Mouse (Mus musculus) mouse embryonic stem cell (cell line): ENCODE results near the gene 9130213A22Rik.

ENCODE experiments used
- in situ Hi-C, 2 experiments: fragments of 300-500 bp; cut with MboI; formaldehyde crosslinking; loops; 1 replicate in 1 of 2; 3 replicates in 1 of 2; pipeline ENCODE4 v1.14.3; 2019 to 2020; ENCODE audit warnings: low sequenced_read_pairs in 2 of 2, low pct_unique_long_range_greater_than_20kb in 1 of 2, mixed read lengths in 1 of 2; ENCODE audit not compliant: unreplicated experiment in 1 of 2

9130213A22Rik gene

GRCm38 (mm10) chr11:69125041-69125851, 2.9 kb upstream of the 9130213A22Rik start:
- in situ Hi-C loops: no loop called here

- in situ Hi-C loops: no loop called here
Measured at GRCm38 (mm10) chr11:69124498-69124847, 2.1 kb upstream of the 9130213A22Rik start.

DNA sequence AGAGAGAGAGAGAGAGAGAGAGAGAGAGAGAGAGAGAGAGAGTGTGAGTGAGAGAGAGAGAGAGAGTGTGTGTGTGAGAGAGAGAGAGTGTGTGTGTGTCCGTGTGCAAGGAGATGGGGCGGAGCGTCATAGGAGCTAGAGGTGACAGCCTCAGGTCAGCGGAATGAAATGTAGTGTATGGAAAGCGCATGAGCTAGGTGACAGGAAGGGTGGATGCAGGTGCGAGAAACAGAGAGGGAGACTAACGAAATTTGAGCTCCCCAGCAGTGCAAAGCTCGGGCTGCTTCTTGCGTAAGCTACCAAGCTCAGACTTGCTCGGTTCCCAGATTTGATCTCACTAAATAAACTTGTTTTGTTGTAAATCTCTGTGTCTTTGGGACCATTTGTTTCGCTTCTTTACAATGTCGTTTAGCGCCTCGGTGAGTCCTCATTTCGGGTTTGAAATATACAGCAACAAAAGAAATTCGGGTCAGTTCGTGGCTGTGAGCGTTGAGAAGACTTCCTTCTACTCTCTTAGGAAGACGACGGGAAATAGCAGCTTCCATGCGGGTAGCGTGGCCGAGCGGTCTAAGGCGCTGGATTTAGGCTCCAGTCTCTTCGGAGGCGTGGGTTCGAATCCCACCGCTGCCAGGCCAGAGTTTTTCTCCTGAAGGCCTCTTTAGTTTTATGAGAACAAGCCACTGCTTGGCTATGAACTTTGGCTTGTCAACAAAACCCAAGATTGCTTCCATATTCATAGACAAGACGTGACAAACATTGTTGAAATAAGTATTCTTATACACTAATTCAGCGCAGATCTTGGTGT, 1.5 kb upstream of the 9130213A22Rik start:
- in situ Hi-C loops: no loop called here

GRCm38 (mm10) chr11:69123056-69123692, 785 bp upstream of the 9130213A22Rik start:
- in situ Hi-C loops: no loop called here

GRCm38 (mm10) chr11:69121741-69122335, 551 bp downstream of the 9130213A22Rik start:
- in situ Hi-C loops: no loop called here

DNA sequence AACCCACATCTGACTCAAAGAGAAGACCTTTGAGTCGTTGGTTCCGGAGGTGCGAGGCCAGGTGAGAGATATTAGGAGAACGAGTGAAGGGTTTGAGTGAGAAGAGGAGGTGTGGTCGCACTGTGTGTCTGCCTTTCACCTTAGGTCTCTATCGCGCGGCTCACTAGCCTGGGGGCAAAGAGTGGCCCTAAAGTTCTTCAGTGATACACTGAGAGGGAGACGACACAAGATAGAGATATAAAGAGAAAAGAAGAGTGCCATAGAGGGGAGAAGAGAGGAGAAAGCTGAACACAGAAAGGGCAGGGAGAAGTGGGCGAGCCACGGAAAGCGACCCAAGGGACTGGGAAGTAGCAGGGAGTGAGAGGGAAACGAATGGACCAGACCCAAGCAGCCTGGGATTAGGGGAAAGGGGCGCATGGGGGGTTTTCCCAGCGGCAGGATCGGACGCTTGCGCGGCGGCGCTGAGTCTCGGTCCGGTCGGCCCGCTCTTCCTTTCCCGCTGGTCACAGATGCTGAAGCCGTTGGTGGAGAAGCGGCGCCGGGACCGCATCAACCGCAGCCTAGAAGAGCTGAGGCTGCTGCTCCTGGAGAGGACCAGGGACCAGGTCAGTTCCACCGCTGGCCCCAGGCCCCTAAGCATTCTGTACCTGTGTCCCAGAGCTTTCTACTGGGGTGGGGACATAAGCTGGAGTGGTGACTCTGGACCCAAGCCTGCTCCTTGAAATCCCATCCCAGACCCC, 1.2 kb downstream of the 9130213A22Rik start:
- in situ Hi-C loops: no loop called here

GRCm38 (mm10) chr11:69120221-69121000, 2.0 kb downstream of the 9130213A22Rik start, which contains the start of gene Hes7:
Hes7 (plus strand) TSS chr11:69120404.
- in situ Hi-C loops: no loop called here

GRCm38 (mm10) chr11:69119446-69120155, 2.8 kb downstream of the 9130213A22Rik start:
- in situ Hi-C loops: loop anchor here in 1 of 2 experiments (5.0 kb wide), 1 partner anchor 42 kb away; no protein-coding TSS in a partner anchor

- in situ Hi-C loops: loop anchor here in 1 of 2 experiments (5.0 kb wide), 1 partner anchor 41 kb away; no protein-coding TSS in a partner anchor
Measured at GRCm38 (mm10) chr11:69118765-69119164, 3.6 kb downstream of the 9130213A22Rik start.

DNA sequence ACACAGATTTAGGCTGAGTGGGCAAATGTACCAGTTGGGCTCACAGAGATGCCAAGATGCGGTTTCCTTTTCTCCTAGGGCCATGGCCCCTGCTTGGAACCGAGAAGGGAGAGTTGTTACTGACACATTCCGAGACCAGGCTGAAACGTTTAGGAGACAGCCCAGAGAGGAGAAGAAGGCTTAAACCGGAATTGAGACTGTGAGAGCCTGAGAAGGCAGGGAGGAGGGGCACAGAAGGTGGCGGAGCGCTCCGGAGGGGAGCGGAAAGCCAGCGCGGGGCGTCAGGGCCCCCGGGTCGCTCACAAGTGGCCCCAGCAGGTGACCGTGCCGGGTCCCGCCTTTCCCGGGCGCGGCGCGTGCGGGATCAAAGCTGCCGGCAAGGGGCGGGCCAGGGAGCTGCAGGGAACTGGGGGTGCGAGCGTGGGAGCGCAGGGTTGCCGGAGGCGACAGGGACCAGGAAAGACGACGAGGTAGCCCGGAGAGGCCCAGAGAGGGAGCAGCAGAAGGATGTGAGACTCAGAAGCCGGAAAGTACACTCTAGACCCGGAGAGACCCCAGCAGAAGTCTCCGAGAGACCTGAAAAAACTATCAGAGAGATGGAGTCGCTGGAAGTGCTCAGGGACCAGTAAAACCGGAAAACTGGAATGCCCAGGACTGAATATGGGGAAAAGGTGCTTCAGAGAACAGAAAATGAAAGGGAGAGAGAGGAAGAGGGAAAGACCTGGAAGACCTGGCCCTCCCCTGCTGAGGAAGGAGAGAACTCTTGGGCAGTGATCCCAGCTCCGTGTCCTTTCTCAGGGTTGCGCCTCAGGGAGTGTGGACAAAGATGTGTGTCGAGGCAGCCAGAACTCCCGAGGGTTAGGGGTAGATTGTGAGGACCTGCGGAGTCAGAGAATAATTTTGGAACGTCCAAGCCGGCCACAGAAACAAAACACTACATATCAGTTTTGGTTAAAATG, 4.4 kb downstream of the 9130213A22Rik start:
- in situ Hi-C loops: loop anchor here in 1 of 2 experiments (5.0 kb wide), 1 partner anchor 41 kb away; no protein-coding TSS in a partner anchor

- in situ Hi-C loops: loop anchor here in 1 of 2 experiments (5.0 kb wide), 1 partner anchor 40 kb away; no protein-coding TSS in a partner anchor
Measured at GRCm38 (mm10) chr11:69116843-69117242, 5.5 kb downstream of the 9130213A22Rik start.

DNA sequence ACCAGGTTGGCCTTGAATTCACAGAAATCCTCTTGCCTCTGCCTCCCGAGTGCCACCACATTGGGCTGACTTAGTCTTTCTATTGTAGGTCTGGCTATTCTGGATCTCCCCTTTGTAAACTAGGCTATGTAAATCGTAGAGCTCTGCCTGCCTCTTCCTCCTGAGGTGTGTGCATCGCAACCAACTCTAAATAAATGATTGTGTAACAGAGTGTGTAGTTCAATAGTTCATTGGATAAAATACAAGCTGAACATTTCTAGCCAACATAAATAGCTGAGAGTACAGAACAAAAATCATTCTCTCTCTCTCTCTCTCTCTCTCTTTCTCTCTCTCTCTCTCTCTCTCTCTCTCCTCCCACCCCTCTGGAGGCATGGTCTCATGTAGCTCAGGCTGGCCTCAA, 7.8 kb downstream of the 9130213A22Rik start:
- in situ Hi-C loops: loop anchor here in 1 of 2 experiments (5.0 kb wide), 1 partner anchor 37 kb away; no protein-coding TSS in a partner anchor

DNA sequence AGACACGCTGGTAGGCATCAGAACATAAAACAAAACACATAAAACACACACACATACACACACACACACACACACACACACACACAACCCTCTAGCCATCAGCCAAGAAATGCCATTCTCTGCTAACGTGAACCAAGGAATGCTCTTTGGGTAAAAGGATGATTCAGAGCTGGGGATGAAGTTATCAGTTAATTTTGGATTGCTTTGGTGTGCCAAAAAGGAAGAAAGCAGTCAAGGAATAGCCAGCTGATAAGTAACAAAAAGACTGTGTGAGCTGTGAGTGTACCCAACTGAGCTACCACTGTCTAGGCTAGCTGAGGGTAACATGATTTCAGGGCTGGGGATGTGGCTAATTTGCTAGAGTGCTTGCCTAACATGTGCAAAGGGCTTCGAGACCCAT, 8.4 kb downstream of the 9130213A22Rik start:
- in situ Hi-C loops: no loop called here

- in situ Hi-C loops: no loop called here
Measured at GRCm38 (mm10) chr11:69111865-69112264, 10.5 kb downstream of the 9130213A22Rik start.

DNA sequence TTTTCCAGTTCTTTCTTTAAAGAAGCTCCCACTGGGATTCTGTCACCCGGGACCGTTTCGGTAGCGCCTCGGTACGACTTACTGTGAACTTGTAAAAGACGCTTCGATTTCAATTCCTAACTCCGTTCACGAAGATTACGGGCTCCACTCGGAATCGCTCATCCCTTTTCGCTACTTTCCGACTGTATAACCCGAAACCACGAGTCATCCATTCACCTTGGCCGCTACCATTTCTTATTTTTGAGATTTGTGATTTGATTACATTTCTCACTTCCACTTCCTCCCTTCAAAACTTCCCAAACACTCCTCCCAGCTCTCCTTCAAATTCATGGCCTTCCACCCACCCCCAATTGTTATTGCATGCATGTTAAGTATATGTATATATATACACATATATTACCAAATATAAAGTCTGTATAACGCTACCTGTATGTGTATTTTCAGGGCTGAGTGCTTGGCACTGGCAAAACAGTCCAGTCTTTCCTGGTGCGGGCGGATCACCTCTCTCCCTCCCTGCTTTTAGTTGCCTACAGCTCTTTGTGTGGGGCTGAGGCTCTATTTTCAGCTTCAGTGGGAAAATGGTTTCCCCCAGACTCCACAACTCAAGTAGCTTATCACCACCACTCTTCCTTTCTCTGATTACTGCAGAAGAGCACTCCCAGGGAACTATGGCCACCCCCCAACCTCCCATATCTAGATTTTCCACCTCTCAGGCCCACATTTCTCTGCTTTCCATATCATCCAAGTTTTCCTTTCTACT, 11.2 kb downstream of the 9130213A22Rik start:
- in situ Hi-C loops: no loop called here
